Mouse (Mus musculus) v-Abl transformed pro-B cells (cell line): ENCODE measurements at regions not wholly inside any gene's neighbourhood (a gene's known extent, or its start where the extent isn't known, plus 50 kb on each side); places are given as distances from the start of the nearest gene placed in this dataset.

Source experiments
- in situ Hi-C, 2 experiments: fragments of 400-800 bp; cut with MboI; formaldehyde crosslinking; loops; one replicate each; pipeline ENCODE4 v1.15.1; 2025; ENCODE audit not compliant: unreplicated experiment in 2 of 2

GRCm38 (mm10) chr11:40624126-40624778, 70.8 kb downstream of the Mat2b start:
- in situ Hi-C loops = loop anchor here in 1 of 2 experiments (25.0 kb wide), 1 partner anchor 138 kb away; the partner anchor contains the start of gene Ccng1

DNA sequence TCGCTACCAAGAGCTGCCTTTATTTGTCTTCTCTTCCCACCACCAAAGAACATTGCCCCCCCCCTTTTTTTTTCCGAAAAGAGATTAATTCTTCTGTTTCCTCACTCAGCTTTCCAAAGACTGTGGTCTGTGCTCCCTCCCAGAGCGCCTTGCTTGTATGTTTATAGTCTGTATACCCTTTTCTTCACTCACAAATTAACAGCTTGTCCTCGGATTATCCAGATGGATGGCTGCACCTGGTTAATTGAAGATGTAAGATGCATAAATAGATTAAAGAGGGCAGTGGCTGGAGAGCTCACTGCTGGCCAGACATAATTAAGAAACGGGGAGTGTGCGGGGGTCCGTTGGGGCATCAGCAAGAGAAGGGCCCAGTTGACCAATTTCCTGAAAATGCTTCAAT, 75.0 kb downstream of the Mat2b start:
- in situ Hi-C loops = loop anchor here in 1 of 2 experiments (25.0 kb wide), 1 partner anchor 142 kb away; the partner anchor contains the start of gene Ccng1

GRCm38 (mm10) chr11:40603008-40603407, 92.0 kb downstream of the Mat2b start:
- in situ Hi-C loops = loop anchor here in 1 of 2 experiments (25.0 kb wide), 1 partner anchor 159 kb away; the partner anchor contains the start of gene Ccng1

- in situ Hi-C loops = loop anchor here in 1 of 2 experiments (25.0 kb wide), 1 partner anchor 161 kb away; the partner anchor contains the start of gene Ccng1
Measured at GRCm38 (mm10) chr11:40601572-40601909, 93.5 kb downstream of the Mat2b start.

DNA sequence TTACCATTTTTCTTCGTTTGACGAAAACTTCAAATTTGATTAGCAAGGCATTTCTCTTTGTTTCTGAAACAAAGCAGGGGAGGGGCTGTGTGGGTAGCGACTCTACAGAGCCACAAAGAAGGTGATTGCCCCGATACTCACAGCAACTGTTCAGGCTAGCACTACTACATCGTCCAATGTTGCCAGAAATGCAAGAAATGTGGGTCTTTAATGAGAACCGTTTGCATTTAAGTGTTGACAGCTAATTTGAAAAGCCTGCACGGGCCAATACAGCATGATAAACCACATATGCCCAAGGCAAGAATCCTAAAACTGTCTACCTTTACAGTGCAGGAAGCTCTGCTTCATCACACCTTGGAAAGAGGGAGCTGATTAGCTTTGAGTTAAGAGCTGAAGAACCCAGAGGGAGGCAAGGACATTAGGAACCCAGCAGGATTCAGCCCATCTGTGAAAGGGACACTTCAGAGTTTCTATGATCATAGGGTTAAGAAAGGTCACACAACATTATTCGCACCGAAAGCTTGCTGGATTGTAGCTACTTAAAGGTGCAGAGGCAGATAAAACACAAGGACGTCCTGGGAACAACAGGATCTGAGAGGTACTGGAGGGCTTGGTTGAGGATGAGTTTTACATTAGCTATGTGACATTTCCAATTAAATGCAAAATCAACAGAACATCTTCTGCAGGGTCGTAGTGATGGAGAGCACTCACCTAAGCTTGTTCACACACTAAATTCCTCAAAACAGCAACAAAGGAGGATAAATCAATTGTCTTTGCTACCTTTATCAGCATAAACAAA, 94.0 kb downstream of the Mat2b start:
- in situ Hi-C loops = loop anchor here in 1 of 2 experiments (25.0 kb wide), 1 partner anchor 161 kb away; the partner anchor contains the start of gene Ccng1

DNA sequence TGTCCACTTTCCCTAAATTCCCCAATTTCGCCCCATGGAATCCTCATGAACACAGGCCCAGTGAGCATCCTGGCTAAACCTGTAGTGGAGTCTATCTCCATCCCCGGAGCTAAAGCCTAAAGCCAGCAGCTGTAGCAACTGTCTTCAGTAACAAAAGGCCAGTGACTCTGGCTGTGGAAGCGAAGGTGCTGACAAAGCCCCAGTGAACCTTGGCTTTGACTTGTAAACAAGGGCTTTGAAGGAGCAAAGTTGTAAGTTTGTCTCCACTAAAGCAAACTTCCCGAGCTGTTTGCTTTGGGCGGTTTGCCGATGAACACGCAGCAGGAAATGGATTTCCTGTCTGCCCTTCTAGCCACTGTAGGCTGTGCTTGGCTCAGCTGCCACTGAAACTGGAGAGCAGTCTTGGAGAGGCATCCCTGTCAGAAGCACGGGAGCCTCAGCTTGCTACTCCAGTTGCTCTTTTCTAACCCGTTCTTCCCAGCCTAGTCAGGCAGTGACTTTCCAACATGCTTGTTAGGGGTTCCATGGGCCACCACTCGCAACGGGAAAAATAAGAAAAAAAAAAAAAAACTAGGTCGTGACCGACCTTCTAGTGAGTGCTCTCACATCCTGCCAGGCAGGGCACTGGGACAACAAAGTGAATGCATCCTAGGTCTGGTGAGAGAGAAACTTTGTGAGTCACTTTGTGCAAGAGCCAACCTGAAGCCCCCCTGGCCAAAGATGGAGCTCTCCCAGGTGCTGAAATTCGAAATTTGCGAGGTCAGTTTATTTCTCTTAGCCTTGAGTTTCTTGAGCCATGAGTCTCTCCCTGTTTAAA, 94.8 kb downstream of the Mat2b start:
- in situ Hi-C loops = loop anchor here (10.0 to 25.0 kb wide), 2 partner anchors 162 to 165 kb away; partner anchors contain the start of gene Ccng1 (in 1 of the 2)

DNA sequence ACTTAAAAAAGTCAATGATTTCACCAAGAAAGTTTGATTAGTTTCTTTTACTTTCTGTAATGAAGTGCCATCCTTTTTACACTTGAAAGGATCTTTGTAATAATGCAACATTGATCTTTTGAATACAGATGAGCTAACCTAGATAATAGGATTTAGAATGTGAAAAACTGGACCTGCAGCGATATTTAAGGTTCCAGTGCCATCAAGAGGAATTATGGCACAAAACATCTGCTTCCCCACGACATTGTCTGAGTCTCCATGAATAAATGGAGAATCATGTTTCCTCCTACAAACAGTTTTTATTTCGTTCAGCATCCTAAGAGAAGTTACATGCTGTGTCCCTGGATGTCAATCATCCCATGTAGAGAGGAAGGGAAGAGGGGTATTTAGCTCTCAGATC, 98.7 kb downstream of the Mat2b start:
- in situ Hi-C loops = loop anchor here in 1 of 2 experiments (10.0 kb wide), 1 partner anchor 168 kb away; no protein-coding TSS in a partner anchor

GRCm38 (mm10) chr11:40592056-40592455, 102.9 kb downstream of the Mat2b start:
- in situ Hi-C loops = loop anchor here in 1 of 2 experiments (10.0 kb wide), 1 partner anchor 173 kb away; no protein-coding TSS in a partner anchor

DNA sequence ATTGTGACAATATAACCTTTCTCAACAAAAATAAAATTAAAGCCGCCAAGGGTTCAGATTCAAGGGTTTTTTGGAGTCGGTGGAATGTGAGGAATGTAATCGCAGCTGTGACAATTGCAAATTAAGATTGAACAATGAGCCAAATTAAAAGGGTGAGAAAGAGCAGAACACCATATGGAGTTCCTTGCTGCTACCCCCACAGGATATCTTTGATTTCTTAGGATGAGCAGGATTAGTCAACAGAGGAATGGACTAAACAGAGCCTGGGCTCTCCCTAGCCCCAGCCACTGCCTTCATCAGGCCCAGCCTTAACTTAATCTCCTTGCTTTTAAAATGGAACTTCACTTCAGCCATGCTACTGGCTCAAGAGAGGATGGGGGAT, 121.3 kb downstream of the Mat2b start:
- in situ Hi-C loops = no loop called here

DNA sequence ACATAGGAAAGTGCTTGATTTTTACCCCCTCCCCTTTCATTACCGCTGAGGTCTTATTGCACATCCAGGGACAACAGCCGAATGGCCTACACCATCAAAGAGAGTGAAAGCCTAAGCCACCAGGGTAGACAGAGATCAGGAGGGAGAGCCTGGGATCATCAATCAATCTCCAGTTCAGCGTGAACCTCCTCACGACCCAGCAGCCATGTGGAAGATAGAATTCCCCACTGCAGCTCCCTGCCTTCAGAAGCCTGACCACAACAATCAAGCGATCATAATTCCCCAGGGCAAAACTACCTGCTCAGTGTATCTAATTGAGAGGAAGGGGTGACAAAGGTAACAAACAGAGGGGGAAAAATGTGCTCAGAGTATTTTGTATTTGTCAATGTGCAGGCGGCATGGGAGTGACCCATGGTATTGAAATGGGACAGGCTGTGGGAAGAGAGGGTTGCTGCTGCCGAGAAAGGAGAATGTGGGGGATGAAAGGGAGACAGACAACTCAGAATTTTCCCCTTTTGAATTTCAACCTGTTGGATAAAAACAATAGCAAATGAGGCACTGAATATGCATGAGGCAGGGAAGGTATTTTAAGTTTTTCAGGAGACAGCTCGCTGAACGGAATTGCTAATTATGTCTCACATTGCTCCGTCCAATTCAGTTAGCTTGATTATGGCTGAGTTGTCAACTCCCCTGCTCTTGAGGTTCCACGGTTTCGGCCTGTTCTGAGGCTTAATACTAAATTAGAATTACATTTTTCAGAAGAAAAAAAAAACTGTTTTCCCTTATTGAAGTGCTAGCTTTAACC, 121.8 kb downstream of the Mat2b start:
- in situ Hi-C loops = no loop called here

DNA sequence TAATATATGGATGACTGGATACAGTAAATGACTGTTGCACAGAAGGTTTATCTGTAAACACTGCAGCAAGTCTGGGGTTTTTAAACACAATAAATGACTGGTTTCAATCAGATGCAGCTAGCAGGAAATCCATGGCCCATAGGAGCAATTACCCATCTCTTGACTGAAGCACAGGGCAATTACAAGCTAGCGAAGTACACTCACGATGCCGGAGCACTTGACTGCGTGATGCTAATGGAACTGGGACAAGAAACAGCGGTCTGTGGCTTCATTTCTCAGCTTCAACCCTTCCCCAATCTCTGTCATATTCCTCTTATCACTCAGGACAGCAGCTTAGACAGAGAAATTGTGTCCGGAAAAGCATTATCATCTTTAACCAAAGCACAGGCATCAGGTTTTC, 132.1 kb downstream of the Mat2b start:
- in situ Hi-C loops = no loop called here

DNA sequence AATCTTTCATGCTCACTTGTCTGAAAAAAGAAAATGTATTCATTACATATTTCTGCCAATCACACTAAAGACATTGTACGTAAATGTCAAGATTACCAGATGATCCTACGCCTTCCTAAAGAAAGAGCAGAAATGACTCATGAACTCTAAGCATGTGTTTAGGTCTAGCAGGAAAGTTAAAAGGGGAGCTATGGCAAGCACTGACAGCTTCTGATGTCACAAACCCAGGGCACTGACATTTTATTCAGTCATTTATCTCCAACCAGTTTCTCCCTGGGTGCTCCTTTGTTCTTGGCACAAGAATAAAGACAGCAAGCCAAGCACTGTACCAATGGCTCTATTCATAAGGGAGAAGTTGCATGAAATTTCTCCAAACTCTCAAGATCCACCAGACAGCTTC, 133.0 kb downstream of the Mat2b start:
- in situ Hi-C loops = no loop called here

DNA sequence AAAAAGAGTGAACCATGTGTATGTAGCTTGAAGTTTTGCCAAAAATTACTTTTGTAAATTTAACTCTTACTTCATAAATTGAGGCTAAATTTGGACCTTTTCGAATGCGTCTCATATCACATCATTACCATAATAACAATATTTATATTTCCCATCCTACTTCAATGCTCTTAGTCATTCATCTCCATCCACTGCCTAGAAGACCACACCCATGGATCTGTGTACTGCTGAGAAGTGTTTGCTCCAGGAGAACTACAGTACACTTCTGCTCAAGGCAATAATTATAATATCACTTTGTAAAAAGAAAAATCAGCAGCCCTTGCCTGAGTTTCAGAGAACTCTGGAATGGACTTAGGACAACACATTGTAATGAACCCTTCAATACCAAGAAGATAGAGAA, 133.6 kb downstream of the Mat2b start:
- in situ Hi-C loops = no loop called here

GRCm38 (mm10) chr11:40558486-40558885, 136.5 kb downstream of the Mat2b start:
- in situ Hi-C loops = no loop called here

DNA sequence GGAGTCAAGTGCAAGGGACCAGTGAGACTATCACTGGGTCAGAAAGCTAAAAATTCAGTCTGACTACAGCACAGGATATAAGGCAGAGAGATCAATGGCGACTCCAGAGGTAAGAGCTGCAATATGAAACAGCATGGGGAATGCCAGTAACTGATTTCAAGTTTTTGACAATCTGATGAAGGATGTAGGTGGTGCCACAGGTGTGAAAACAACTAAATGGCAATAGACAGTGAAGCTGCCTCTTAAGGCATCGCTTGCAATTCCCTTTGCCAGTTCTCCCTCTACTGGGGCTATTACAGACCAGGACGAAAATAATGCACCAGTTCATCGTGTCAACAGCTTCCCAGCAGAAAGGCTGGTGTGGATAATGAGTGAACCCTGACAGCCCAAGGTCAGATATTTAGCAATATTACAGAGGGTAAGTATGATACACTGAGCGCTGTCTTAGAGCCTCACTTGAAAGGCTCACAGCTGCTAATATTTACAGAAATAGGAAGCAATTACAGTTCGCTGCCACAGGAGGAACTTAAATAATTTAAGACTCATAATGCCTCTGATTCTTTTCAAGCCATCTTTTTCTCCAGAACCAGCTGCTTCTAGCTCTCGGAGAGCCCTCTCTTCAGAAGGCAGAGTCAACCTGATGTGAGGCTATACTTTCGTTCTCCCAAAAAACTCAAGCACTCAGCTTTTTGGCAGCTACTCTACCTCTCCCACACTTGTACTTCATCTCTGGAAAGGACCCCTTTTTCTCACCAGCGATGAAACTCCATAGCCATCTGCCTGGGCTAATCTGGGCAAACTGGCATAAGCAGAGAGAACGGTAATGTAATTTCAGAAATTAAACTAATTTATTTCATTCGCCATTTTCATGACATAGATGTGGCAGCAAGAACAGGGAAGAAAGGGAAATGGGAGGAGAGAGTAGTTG, 139.9 kb downstream of the Mat2b start:
- in situ Hi-C loops = no loop called here

DNA sequence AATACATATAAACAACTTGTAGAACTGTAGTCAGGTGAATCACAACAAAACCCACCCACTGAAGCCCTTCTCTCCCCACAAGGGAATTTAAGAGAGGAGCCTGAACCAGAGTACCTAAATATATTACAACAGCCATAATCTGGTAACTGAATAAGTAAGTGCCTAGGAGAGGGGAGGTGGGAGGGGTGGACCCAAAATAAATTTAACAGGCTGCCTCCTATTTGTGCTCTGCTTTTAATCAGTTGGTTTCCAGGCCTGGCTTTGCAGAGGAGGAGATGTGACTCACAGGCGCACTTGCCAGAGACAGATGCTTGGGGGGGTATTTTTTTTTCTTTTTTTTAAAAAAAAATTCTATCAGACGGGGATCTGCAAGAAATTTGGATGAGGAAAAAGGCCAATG, 142.9 kb downstream of the Mat2b start:
- in situ Hi-C loops = no loop called here

- in situ Hi-C loops = no loop called here
Measured at GRCm38 (mm10) chr11:40546596-40546995, 148.4 kb downstream of the Mat2b start.

DNA sequence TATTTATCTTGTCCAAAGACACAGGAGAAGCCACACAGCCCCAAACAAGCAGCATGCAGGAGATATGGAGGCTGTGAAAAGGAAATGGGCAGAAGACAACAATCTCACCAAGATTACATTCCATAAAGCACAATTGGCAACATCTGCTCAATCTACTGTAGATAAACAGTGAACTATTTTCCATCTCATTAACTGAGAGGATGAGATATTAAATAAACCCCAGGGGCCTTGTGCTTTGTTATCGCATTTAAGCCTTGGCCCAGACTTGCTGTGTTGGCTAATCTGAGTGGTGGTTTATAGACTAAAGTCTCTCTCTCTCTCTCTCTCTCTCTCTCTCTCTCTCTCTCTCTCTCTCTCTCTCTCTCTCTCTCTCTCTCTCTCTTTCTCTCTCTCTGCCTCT, 149.5 kb downstream of the Mat2b start:
- in situ Hi-C loops = no loop called here

DNA sequence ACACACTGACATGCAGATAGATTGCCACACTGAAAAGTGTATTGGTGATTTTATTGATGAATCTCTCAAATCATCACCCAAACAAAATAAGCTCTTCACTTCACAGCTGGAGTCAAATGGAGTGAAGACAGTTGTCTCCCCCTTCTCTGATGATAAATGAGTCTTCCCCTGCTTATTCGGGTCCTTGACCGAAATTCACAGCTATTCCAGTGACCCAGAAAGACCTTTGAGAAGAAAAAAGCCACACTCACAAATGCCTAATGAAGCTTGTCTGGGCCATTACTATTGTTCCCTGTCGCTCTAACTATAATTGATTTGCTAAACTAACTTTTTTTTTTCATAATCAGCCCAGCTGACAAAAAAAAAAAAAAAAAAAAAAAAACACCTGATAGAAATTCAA, 154.8 kb downstream of the Mat2b start:
- in situ Hi-C loops = no loop called here
